Mouse (Mus musculus): ENCODE measurements around the gene Ccdc126.

DNA sequence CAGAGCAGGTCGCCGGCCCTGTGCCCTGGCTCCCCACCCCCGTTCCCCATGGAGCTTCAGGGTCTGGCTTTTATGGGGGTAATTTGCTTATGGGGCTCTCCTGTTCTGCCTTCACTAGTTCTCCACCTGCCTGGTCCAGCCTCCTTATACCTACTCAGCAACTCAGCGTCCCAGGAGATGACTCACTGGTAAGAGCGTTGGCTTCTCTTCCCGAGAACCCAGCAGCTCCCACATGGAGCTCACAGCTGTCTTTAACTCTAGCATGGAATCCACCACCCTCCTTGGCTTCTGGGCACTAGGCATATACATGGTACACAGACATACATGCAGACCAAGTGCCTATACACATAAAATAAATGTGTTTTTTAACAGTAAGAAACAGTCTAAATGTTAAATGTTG, 20.1 kb downstream of the Ccdc126 start:
- no peak for TF ChIP-seq POLR2A (IDR thresholded peaks at IDR 0.05; ENCODE audit: insufficient read depth, low read length)
- TF ChIP-seq EP300 (IDR thresholded peaks at IDR 0.05; ENCODE audit: insufficient read depth, low read depth, low read length), result no peak
- no peak for TF ChIP-seq CTCF (IDR thresholded peaks at IDR 0.05; ENCODE audit: low read depth, low read length)
